18 mouse cellular contexts compared by ENCODE assay signal in genomic region chr13:5808380-5808779, GRCm38 (mm10). TPM values are rescaled to one million over a fixed set of nuclear protein-coding genes. Genes with fewer than 3 reads are reported as not detected.
DNase-seq lines count a peak whose midpoint lies in the region; ATAC-seq and TF ChIP-seq lines count a peak whose summit lies in the region.
"Had no signal": no experiment of that assay in that cellular context is flagged by ENCODE, and none has a peak within 500 bp of the region (broad histone marks: within the 10 kb centered on the region; RNA-seq: fewer than 3 reads in every experiment).

No protein-coding gene starts in this region.

- no peak overlapping the region for H3K4me3 ChIP-seq in lung, postnatal 0 days (ENCODE audit: low read depth, low read length)

- H3K9me3 ChIP-seq in lung, postnatal 0 days (ENCODE audit: low read length): no peaks in the 10 kb centered on the region
- H3K9me3 ChIP-seq: G1E had no signal

- peaks cover 3% of the 10 kb centered on the region; the same call in 1 of the 2 replicates for H3K4me1 ChIP-seq in lung, postnatal 0 days (ENCODE audit: insufficient read depth, low read depth, low read length)

- H3K27ac ChIP-seq in lung, postnatal 0 days (ENCODE audit: low read length): no peak overlapping the region

- TF ChIP-seq CTCF in lung, postnatal 0 days (IDR thresholded peaks at IDR 0.05): no peak

- no peak overlapping the region for H3K4me2 ChIP-seq in lung, postnatal 0 days (replicated peaks; ENCODE audit: low read depth, low read length)

- ATAC-seq in lung, postnatal 0 days: no peak
- ATAC-seq: activated CD4-positive, CD25-positive, alpha-beta regulatory T cell, adult 4 months; CD4-positive, CD25-positive, alpha-beta regulatory T cell, adult 4 months; Patski had no signal

- H3K9ac ChIP-seq in lung, postnatal 0 days (replicated peaks; ENCODE audit: low read depth): no peak overlapping the region

- H3K36me3 ChIP-seq in lung, postnatal 0 days (ENCODE audit: insufficient read depth, low read length): no peaks in the 10 kb centered on the region
- H3K36me3 ChIP-seq: G1E had no signal

- 60% methylated on average over 2 of the region's 2 CpGs for WGBS in lung, postnatal 0 days

- TF ChIP-seq EP300 in lung, postnatal 0 days (IDR thresholded peaks at IDR 0.05): peak; percentile 97

- H3K27me3 ChIP-seq in lung, postnatal 0 days (replicated peaks; ENCODE audit: insufficient read depth, low read length): no peaks in the 10 kb centered on the region
- H3K27me3 ChIP-seq: CH12.LX, Patski had no signal

- no peak for DNase-seq in lung, postnatal 0 days (ENCODE audit: low spot score)
- no peak for DNase-seq in lung, postnatal 25 days (ENCODE audit: low spot score)
- DNase-seq: adrenal gland, adult 2 months; adrenal gland, adult 8-10 months; adrenal gland, postnatal 10 days; adrenal gland, postnatal 14 days; adrenal gland, postnatal 25 days; adrenal gland, postnatal 36 days; B cell, adult 2 months; cerebellum, adult 11 months; cerebellum, adult 11-12 months; cerebellum, adult 18-20 months; cerebellum, adult 2 months had no signal

RNA-seq across cellular contexts. Expression of gene Klf6, which starts 52.9 kb away (rescaled TPM):
- 201 and 219 TPM in 2 replicates for polyA plus RNA-seq in lung, postnatal 0 days (2015; fragmentation: Nextera tagmentation; extraction: Ambion mirVana)
